Mouse (Mus musculus) heart, postnatal 25 days (tissue): Measurements from ENCODE around the gene Slc39a11. TPM values are rescaled to one million over a fixed set of nuclear protein-coding genes. Genes with fewer than 3 reads are reported as not detected.

Experiments
- total RNA-seq, 2 experiments: library from RNA; stranded (reverse); gene quantifications; 2 replicates each; pipeline ENCODE4 v1.2.3; 2021

The Slc39a11 gene
- total RNA-seq, 2 experiments from 2014 or later = 2.7 to 3.8 TPM

Other genes starting within 250 kb of the Slc39a11 start
- gene Sstr2, start 30.7 kb downstream of the Slc39a11 start, total RNA-seq = not detected
- 10 to 100 TPM; 16.4 to 17.1 TPM for gene Cog1, start 910 bp downstream of the Slc39a11 start, total RNA-seq
- 10 to 100 TPM; 13.9 to 15.0 TPM for gene Fam104a, start 34.1 kb upstream of the Slc39a11 start, total RNA-seq
- 1 to 10 TPM; 6.0 to 7.1 TPM for gene D11Wsu47e, start 34.3 kb upstream of the Slc39a11 start, total RNA-seq
- gene Cpsf4l, start 59.9 kb upstream of the Slc39a11 start, total RNA-seq = not detected
- 10 to 100 TPM; 12.5 to 17.7 TPM for gene Cdc42ep4, start 101.8 kb upstream of the Slc39a11 start, total RNA-seq